9 mouse cellular contexts compared by ENCODE assay signal in the genomic region with DNA sequence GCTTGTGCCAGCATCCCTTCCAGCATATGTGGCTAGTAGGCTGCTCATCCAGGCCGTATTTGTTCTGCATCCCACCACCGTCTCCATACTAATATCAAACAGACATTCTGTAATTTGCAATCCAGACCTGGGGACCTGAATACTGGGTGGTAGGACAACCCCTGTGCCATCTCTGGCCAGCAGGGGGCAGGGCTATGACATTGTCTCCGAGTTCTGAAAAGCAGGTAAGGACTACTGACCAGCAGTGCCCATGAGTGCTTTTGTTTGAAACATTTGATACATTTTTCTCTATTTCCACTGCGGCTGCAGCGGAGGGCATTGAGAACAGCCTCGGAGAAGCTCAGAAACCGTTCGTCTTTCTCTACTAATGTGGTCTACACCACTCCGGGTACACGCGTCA. TPM values are rescaled to one million over a fixed set of nuclear protein-coding genes. Genes with fewer than 3 reads are reported as not detected.
A peak's percentile ranks its signal among the peaks of the same experiment; 100 is the strongest.
DNase-seq lines count a peak whose midpoint lies in the region; ATAC-seq lines count a peak whose summit lies in the region.
"Had no signal": no experiment of that assay in that cellular context is flagged by ENCODE, and none has a peak within 500 bp of the region (broad histone marks: within the 10 kb centered on the region; RNA-seq: fewer than 3 reads in every experiment).

No protein-coding gene starts in this region.

- no peaks in the 10 kb centered on the region for H3K36me3 ChIP-seq in megakaryocyte, embryonic 14.5 days (replicated peaks; ENCODE audit: low read length)

- DNase-seq in CD4-positive, CD25-positive, alpha-beta regulatory T cell, adult 2 months (ENCODE audit: low read depth, low spot score): peak; percentile 52
- peak; percentile 57 for DNase-seq in kidney, postnatal 14 days
- DNase-seq in thymus, postnatal 25 days: peak; percentile 48
- DNase-seq in right cerebral cortex, adult 18-20 months: no peak
- no peak for DNase-seq in left cerebral cortex, postnatal 10 days (ENCODE audit: extremely low spot score in 1 of 2, low spot score in 2 of 2)

- H3K4me1 ChIP-seq in megakaryocyte, embryonic 14.5 days: no peaks in the 10 kb centered on the region

- ATAC-seq in CD4-positive, CD25-positive, alpha-beta regulatory T cell, adult 4 months: no peak
- no peak for ATAC-seq in megakaryocyte, adult 5-6 weeks (ENCODE audit: poor library complexity, severe bottlenecking)

- no peaks in the 10 kb centered on the region for H3K27me3 ChIP-seq in megakaryocyte, embryonic 14.5 days (replicated peaks)

- intact Hi-C loops in left cerebral cortex, postnatal 10 days (cut with DNase I): no loop called here

- peaks cover 3% of the 10 kb centered on the region; the same call in 1 of the 2 replicates for H3K9me3 ChIP-seq in megakaryocyte, embryonic 14.5 days

- peak overlapping the region; percentile 35 for H3K4me3 ChIP-seq in megakaryocyte, embryonic 14.5 days (replicated peaks)

RNA-seq across cellular contexts. Expression of a gene that starts 44.0 kb away (rescaled TPM):
- not detected for polyA plus RNA-seq in CD4-positive, CD25-positive, alpha-beta regulatory T cell, adult 4 months (2017; shearing (Covaris generic))
- not detected in 2 replicates for polyA plus RNA-seq in megakaryocyte, embryonic 14.5 days (2012; ENCODE audit: insufficient read depth, low replicate concordance)
- not detected in 2 replicates for total RNA-seq in megakaryocyte, adult 5-6 weeks (2015)
- total RNA-seq in megakaryocyte, adult 5-6 weeks (2017): not detected in 2 replicates
- not detected for total RNA-seq in left cerebral cortex, postnatal 10 days (2021)
- total RNA-seq: heart, postnatal 10 days had no signal

RNA-seq across cellular contexts. Expression of a gene that starts 53.2 kb away (rescaled TPM):
- polyA plus RNA-seq in CD4-positive, CD25-positive, alpha-beta regulatory T cell, adult 4 months (2017; shearing (Covaris generic)): not detected
- polyA plus RNA-seq in megakaryocyte, embryonic 14.5 days (2012; ENCODE audit: insufficient read depth, low replicate concordance): not detected in 2 replicates
- total RNA-seq in megakaryocyte, adult 5-6 weeks (2015): not detected in 2 replicates
- total RNA-seq in megakaryocyte, adult 5-6 weeks (2017): not detected in 2 replicates
- total RNA-seq in left cerebral cortex, postnatal 10 days (2021): under 1 TPM in 1 of 2 experiments, not detected in 1; 0.30 TPM
- total RNA-seq: heart, postnatal 10 days had no signal

Comparison
In these comparisons a context has a peak if more than half of its experiments do, and no peak if none do; other contexts are left out.
1. DNase-seq: peak in CD4-positive, CD25-positive, alpha-beta regulatory T cell, adult 2 months (single experiment), kidney, postnatal 14 days (single experiment) and thymus, postnatal 25 days (single experiment); none in right cerebral cortex, adult 18-20 months (single experiment) and left cerebral cortex, postnatal 10 days (0 of 2).